Mouse (Mus musculus): ENCODE results near the gene Dsel. TPM values are rescaled to one million over a fixed set of nuclear protein-coding genes. Genes with fewer than 3 reads are reported as not detected.

The Dsel gene
- polyA plus RNA-seq (2012; rRNA removed) = 18.4 and 24.4 TPM in 2 replicates

GRCm38 (mm10) chr1:111864779-111865165, at the start of gene Dsel:
TSS of gene Dsel (minus strand) at chr1:111864918.

All from ovary, adult 2 months (tissue).